9 mouse cellular contexts compared by ENCODE assay signal in genomic region chr14:60435515-60435914, GRCm38 (mm10).
DNase-seq lines count a peak whose midpoint lies in the region; ATAC-seq lines count a peak whose summit lies in the region.
"Had no signal": no experiment of that assay in that cellular context is flagged by ENCODE, and none has a peak within 500 bp of the region (broad histone marks: within the 10 kb centered on the region; RNA-seq: fewer than 3 reads in every experiment).

No protein-coding gene starts in this region.

- no peak for ATAC-seq in kidney, embryonic 16.5 days (ENCODE audit: low FRiP score, low TSS enrichment)
- ATAC-seq: midbrain, embryonic 16.5 days had no signal

- no peak overlapping the region for H3K4me2 ChIP-seq in kidney, embryonic 16.5 days (replicated peaks; ENCODE audit: low read depth, low read length)

- 0 out of 2 replicates have a peak, but pooled peaks cover 2% of the 10 kb centered on the region for H3K4me1 ChIP-seq in kidney, embryonic 16.5 days (ENCODE audit: insufficient read depth, low read length)

- intact Hi-C loops in left cerebral cortex, postnatal 14 days (cut with DNase I) = no loop called here

- no peaks in the 10 kb centered on the region for H3K36me3 ChIP-seq in kidney, embryonic 16.5 days (ENCODE audit: insufficient read depth, low read length)
- H3K36me3 ChIP-seq in splenic B cell, adult 2 months (ENCODE audit: control insufficient read depth, insufficient read depth, low read length, poor library complexity, severe bottlenecking) = no peaks in the 10 kb centered on the region

- no peak overlapping the region for H3K4me3 ChIP-seq in kidney, embryonic 16.5 days (ENCODE audit: low read length)

- H3K9ac ChIP-seq in kidney, embryonic 16.5 days (replicated peaks; ENCODE audit: low read length) = no peak overlapping the region

- H3K9me3 ChIP-seq in kidney, embryonic 16.5 days (ENCODE audit: low read length) = no peaks in the 10 kb centered on the region

- peak; percentile 9 for DNase-seq in kidney, adult 18-20 months
- DNase-seq in thymus, postnatal 14 days = peak; percentile 5
- DNase-seq in thymus, postnatal 36 days = no peak
- DNase-seq in cerebellum, adult 9-11 months = peak; percentile 51
- DNase-seq in splenic B cell, adult 2 months (ENCODE audit: low read depth, low spot score) = peak; percentile 18
- no peak for DNase-seq in layer of hippocampus, adult 9-11 months
- no peak for DNase-seq in left cerebral cortex, postnatal 14 days (ENCODE audit: low spot score in 2 of 2)

- no peaks in the 10 kb centered on the region for H3K27me3 ChIP-seq in kidney, embryonic 16.5 days (ENCODE audit: insufficient read depth, low read length)
- no peaks in the 10 kb centered on the region for H3K27me3 ChIP-seq in splenic B cell, adult 2 months (ENCODE audit: control insufficient read depth, insufficient read depth, low read length, poor library complexity, severe bottlenecking)

- no peak overlapping the region for H3K27ac ChIP-seq in kidney, embryonic 16.5 days (ENCODE audit: low read length)

- WGBS in kidney, embryonic 16.5 days = 67% methylated on average over 4 of the region's 4 CpGs

Comparison
In these comparisons a context has a peak if more than half of its experiments do, and no peak if none do; other contexts are left out.
1. DNase-seq: peak in kidney, adult 18-20 months (single experiment), thymus, postnatal 14 days (single experiment), cerebellum, adult 9-11 months (single experiment) and splenic B cell, adult 2 months (single experiment); none in thymus, postnatal 36 days (0 of 2), layer of hippocampus, adult 9-11 months (single experiment) and left cerebral cortex, postnatal 14 days (0 of 2).